Mouse (Mus musculus) spleen, adult 2 months (tissue): ENCODE results near the gene Cnn3.

Experiments used
- CTCF ChIP-seq: fragments of 200-500 bp; IDR thresholded peaks from 2 replicates; pipeline ENCODE4 v1.5.1; 2011; ENCODE audit warnings: mild to moderate bottlenecking, inconsistent platforms; ENCODE audit not compliant: insufficient read depth, insufficient read length, insufficient replicate concordance; ENCODE audit errors: extremely low read depth
- POLR2A ChIP-seq: fragments of 200-500 bp; IDR thresholded peaks from 2 replicates; pipeline ENCODE4 v1.6.1; 2011; ENCODE audit warnings: low read depth, low read length, inconsistent platforms

DNA sequence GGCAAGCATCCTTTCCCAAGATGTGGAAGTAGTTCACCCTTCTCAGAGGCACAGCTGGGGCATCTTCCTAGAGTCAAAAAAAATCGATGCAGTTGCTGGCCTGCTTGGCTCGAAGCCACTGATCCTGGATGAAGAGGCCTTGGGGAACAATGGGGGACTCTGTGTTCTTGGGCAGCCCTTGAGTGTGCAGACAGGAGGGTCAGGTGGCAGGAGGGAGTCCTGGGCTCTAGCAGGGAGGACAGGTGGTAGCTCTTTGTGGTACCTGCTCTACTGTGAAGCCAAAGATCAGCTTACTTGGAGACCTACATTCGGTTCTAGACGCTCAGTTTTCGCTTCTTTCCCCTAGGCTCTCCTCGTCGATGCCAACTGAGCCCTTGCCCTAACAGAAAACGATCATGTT, 79.9 kb downstream of the Cnn3 start:
- TF ChIP-seq CTCF (no peak), POLR2A (no peak)
